Mouse (Mus musculus): ENCODE results near the gene Josd1.

GRCm38 (mm10) chr15:79687175-79687574, 544 bp downstream of the Josd1 start:
- TF ChIP-seq CTCF (IDR thresholded peaks at IDR 0.05; ENCODE audit: control insufficient read depth, insufficient read depth, insufficient read length) = no peak
- TF ChIP-seq MYOD1 (IDR thresholded peaks at IDR 0.05; ENCODE audit: control insufficient read depth, insufficient read length, low read depth) = no peak
- TF ChIP-seq MAX (IDR thresholded peaks at IDR 0.05) = peak; percentile 17
- TF ChIP-seq USF1 (IDR thresholded peaks at IDR 0.05; ENCODE audit: low read depth) = no peak
- TF ChIP-seq FOSL1 (IDR thresholded peaks at IDR 0.05; ENCODE audit: insufficient read depth, low read length, poor library complexity, severe bottlenecking) = no peak
